Mouse (Mus musculus) left cerebral cortex, postnatal 4 days (tissue): ENCODE data around the gene Gm5105. TPM values are rescaled to one million over a fixed set of nuclear protein-coding genes. Genes with fewer than 3 reads are reported as not detected.

ENCODE experiments used
- DNase-seq: peaks from one replicate; pipeline ENCODE4 v3.0.0-alpha.2; 2022
- intact Hi-C: fragments of 180-260 bp; cut with DNase I; formaldehyde crosslinking; loops from one replicate; pipeline ENCODE4 v1.15.1; 2025
- total RNA-seq, 2 experiments: library from RNA; stranded (reverse); gene quantifications; 2 replicates each; pipeline ENCODE4 v1.2.3; 2021

The Gm5105 gene
- not detected for total RNA-seq

DNA sequence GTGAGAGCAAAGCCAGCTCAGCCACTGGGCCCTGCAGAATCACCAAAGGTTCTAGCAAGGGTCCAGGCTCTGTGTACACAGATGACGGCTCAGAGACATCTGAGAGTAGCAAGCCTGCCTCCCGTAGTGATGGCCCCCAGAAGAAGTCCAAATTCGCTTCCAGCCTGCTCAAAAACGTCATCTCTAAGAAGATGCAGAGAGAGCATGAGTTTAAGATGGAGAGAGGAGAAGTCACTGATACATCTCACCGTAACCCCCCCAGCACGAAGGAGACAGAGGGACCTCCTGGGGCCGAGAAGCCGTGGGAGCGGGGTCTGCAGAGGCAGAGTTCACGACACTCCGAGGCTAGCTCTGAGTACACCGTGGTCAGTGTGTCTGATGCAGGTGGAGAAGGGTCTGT, at the start of gene Gm5105:
Gene Gm5105, minus strand, starts transcription at position 101 of the 400 bp plus-strand sequence.
- no peak for DNase-seq
- intact Hi-C loops: no loop called here

DNA sequence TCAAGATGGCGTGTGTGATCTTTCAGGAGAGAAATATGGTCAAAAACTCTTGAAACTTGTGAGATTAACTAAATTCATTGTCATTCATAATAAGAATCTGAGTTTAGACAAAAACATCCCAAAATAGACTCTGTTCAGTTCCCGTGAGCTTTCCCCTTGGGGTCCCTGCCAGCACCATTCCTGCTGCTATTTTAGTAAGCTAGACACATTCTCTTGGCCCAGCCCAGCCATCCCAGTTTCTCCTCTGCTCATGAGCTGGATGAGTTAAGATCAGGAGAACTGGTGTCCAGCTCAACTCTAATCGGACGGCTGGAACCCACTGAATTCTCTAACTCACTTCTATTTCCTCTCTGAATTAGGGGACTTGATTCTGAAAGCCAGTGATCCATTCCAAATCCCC, 49.7 kb upstream of the Gm5105 start:
- intact Hi-C loops: no loop called here
- DNase-seq: no peak

DNA sequence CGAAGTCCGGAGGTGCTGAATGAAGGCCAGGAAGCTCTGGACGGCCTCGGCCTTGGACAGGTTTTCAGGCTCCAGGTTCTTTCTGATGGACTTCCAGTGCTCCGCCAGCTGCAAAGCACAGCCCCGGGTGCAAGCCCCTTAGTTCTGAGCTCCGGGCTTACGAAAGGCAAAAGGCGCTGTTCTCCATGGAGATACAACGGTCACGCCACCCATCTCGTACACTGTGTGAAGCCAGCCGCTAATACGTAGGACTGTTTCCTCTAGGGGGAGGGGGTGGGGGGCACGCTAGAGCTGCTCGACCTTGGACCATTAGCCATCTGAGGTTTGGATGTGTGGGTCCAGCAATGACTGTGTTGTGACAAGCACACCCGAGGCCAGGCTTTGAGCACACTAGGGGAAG, 46.9 kb upstream of the Gm5105 start:
- DNase-seq: no peak

DNA sequence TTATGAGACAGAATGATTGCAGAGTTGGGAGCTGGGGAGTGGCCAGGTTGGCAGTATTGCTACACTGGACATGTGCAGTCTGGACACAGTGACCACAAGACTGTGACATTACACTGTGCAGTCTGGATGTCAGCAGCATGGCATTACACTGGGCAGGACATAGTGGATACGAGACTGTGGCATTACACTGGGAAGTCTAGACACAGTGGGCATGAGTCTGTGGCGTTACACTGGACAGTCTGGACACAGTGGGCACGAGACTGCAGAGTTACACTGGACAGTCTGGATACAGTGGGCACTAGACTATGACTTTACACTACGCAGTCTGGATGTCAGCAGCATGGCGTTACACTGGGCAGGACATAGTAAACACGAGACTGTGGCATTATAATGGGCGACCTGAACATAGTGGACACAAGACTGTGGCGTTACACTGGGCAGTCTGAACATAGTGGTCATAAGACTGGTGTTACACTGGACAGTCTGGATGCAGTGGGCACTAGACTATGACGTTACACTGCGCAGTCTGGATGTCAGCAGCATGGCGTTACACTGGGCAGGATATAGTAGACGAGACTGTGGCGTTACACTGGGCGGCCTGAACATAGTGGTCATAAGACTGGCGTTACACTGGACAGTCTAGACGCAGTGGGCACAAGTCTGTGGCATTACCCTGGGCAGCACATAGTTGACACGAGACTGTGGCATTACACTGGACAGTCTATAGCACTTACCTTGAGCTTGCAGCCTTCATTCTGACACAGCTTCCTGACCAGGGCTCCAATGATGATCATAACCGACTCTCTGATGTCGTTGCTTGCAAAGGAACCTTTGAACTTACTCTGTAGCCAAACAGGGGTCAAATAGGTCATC, 44.0 kb upstream of the Gm5105 start:
- DNase-seq: no peak
- intact Hi-C loops: no loop called here

More for the DNA sequence above, 46.9 kb upstream of the Gm5105 start:
- intact Hi-C loops: no loop called here

DNA sequence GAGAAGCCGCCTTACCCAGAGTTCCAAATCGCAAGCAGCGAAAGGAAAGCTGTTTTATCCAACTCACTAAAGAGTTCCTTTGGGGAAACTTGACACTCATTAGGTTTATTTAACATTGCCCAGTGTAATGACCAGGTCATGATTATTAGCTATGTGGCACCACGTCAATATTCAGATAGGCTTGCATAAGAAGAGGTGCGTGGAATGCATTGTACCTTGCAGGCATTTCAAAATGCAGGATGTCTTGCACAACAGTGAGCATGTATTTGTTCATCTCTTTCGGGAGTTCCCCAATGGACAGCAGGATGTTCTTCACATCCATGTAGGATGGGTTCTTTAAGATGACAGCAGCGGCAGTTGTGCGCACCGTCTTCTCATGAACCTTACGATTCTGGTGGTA, 39.7 kb upstream of the Gm5105 start:
- intact Hi-C loops: no loop called here
- DNase-seq: no peak

DNA sequence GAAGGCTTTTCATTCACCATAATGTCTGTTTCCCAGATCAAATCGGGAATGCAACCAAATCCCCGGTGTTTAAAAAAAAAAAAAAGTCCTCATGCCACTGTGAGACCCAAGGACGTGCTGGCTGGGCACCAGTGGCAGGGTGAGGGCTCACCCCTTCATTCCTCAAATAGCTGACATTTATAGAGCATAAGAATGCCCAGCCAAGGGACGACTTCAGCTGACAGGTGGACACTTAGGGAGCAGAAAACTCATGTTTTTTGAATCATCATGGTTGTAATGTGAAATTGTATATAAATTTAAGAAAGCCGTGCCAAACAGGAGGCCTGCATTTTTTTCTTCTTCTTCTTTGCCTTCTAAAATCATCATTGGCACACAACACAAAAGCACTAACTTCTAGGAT, 37.9 kb upstream of the Gm5105 start:
- no peak for DNase-seq
- intact Hi-C loops: no loop called here

DNA sequence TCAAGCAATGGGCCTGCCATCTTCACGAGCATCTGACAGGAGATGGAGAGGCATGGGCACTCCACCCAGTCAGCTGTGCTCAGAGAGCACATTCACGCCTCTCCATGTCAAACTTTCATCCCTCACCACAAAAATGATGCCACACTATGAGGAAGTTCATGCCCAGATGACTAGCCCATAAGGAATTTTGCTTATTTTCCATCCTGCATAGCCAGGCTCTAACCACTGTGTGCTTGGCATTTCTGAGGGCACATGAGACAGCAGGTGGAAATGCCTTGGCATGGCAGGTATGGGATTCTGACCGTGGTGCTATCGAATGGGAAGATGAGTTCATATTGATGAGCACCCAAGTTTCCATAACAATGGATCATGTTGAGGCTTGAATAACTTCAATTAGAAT, 36.5 kb upstream of the Gm5105 start:
- intact Hi-C loops: no loop called here
- DNase-seq: no peak

DNA sequence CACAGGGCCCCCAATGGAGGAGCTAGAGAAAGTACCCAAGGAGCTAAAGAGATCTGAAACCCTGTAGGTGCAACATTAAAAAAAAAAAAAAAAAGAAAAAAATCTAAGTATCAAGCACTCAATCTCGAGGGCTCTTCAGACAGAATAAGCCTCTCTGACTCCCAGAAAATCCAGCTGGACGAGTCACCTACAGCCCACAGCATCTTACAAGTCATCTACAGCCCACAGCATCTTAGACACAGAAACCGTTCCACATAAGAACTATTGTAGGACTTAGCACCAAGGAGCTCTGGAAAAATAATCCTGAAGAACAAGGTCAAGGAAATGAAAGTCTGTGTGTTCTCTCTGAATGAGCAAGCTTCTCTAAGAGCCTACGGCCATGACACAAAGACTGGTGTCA, 34.7 kb upstream of the Gm5105 start:
- DNase-seq: no peak
- intact Hi-C loops: no loop called here

DNA sequence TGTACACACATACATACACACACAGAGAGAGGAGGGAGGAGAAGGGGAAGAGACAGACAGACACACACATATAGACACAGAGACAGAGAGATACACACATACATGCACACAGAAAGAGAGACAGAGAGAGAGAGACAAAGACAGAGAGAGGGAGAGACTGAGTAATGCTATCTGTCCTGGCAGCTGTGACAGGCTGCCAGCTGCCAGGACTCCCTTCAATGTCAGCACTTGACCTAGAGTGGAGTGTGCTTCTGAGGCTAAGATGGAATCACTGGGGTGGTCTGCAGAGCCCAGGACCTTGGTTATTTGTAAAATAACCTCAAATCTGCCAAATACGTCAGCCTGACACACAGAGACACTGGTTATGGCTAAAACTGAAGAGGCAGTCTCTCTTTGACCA, 30.5 kb upstream of the Gm5105 start:
- DNase-seq: no peak
- intact Hi-C loops: no loop called here

DNA sequence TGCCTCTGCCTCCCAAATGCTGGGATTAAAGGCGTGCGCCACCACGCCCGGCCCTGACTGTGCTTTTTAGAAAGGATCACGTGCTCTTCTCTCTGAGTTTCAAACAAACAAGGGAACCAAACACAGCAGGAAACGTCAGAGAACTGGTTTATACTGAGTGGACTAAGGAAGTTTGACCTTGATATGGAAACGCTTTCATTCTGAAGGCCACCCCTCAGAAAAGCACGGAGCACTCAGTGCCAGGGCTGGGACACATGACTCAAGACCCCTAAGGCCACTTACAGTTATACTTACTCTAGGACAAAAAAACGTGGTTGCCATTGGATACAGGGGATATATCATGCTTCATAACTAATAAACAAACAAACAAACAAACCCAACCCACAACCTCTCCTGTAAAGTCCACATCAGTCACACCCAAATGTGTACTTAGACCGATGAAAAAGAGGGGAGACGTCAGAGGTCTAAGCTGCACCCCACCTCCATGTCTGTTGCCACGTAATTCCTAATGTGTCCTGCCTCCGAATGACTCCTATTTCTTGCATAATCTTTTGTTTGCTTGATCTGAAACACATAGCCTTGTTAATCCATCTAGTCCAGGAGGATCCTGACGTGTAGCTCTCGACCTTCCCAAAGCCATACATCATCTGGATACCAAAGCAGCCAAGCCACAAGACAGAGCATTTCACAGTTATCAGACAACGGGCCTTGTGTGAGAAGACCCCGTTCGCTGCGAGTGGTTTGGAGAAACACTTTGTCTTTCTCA, 29.3 kb upstream of the Gm5105 start:
- intact Hi-C loops: no loop called here
- DNase-seq: no peak

DNA sequence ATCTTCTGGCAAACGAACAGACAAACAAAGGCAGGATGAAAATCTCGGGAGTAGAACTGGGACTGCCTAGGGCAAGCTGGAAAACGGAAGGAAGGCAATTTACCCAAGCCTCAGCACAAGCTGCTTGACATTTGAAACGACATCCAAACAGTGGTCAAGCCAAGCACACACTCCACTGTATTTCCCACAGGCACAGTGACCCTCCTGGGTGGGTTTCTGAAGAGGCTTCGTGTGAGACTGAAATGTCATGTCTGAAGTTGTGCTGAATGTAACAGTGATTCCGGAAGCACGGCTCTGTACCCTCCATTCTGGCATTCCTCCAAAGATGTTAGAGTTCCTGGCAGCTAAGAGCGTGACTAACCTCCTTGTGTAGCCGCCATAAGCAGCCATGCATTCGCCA, 28.5 kb upstream of the Gm5105 start:
- intact Hi-C loops: no loop called here
- DNase-seq: peak; percentile 54

DNA sequence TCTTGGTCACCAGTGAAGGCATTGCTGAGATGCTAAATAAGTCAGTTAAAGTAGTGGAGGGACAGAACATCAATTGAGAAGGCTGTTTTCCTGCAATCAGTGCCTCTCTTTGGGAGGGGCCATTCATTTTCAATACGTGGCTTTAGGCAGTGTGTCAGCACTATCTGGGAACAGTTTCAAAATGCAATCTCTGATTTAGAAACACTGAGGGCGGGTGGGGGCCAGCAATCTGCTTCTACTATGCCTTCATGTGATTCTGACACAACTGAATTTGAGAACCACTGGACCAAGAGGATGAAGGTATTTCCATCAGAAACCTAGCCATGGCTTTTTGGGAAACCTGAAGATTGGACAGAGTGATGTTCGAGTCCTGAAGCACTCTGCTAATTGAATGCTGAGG, 28.1 kb upstream of the Gm5105 start:
- no peak for DNase-seq
- intact Hi-C loops: no loop called here

DNA sequence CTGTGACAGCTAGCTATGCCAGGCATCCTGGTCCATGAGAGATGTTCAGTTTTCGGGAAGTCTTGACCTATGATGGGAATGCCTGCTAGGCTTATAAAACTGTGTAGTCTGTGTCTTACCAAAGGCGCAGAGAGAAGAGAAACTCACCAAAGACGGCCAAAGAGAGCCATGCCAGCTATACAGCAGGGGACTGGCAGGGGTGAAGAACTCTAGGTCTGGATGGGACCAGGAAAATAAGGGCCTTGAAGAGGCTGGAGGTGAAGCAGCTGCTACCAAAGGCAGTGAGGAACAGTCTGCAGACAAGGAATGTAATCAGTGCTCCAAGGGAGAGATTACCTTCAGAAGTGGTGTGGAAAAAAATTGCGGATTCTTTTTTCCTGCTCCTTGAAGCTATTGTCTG, 16.7 kb upstream of the Gm5105 start:
- DNase-seq: no peak
- intact Hi-C loops: no loop called here

DNA sequence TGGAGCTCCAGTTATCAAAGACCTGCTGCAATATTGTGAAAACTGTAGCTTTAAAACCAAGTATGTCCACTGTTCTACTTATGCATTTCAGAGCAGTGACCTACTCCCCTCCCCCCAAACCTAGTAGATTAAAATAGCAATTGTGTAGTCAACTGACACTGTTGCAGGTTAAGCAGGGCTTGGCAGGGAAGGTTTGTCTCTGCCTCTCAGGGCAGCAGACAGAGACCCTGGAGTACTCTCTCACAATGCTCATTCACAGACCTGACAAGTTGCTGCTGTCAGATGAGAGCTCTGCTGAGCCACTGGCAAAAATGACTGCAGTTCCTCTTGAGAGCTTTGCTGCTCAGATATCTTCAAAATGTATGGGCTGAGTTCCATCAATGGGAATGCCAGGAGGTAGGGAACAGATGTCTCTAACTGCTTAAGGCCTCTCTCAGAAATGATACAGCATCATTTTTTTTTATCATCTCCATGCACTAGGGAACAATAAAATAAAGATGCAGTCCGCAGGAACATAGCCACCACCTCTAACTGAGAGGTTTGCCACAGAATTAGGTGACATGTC, 16.0 kb upstream of the Gm5105 start:
- intact Hi-C loops: no loop called here
- no peak for DNase-seq

DNA sequence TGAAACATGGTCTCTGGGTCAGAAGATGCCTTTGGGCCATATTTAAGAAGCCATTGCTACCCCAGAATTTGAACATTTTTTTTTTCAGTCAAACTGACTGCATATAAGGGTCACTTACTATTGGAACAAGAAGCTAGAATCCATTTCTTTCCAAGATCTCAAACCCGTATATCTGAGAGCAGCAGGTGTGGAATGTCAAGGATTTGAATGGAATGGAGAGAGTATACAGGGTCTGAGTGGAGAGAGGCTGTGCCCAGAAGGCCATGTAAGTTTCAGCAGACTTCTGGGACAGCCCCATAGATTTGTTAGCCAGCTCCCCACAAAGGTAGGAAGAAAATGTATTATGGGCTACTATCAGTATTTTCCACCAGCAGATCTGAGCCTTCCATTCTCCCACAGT, 11.5 kb upstream of the Gm5105 start:
- DNase-seq: no peak
- intact Hi-C loops: no loop called here

DNA sequence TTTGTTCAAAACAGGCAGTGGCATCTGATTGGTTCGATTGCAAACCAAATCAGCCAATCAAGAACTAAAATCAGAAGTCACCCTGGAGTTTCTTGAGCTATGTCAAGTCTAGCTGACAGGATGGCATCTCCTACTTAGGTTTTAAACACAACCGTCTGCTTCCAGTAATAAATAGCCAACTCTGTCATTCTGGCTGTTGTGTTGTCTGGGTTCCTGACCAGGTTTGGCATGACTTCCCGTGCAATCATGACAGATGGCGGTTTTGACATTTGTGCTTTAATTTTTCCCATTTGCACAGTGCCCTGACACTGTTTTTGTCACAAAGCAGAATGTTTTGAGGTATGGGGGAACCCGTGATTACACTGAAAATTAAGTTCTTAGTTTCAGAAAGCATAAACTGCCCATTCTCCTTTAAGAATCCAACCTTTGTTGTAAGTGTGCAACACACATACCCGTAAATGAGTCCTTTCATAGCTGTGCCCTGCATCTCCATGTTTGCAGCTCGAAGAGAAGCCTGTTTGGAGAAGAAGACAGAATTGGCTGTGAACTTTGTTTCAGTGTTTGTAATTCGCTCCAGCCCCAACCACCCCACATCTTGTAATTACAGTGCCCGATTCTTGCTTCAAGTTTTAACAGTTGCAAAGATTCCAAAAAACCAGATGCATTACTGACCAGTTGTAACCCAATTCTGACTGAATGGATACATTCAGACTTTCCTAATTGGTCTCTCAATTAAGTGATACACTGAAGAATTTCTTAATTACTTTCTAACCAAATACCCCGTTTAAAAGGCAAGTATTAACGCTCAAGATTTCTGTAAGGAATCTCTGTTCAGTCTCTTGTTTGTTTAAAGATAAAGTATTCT, 10.5 kb upstream of the Gm5105 start:
- no peak for DNase-seq
- intact Hi-C loops: no loop called here

DNA sequence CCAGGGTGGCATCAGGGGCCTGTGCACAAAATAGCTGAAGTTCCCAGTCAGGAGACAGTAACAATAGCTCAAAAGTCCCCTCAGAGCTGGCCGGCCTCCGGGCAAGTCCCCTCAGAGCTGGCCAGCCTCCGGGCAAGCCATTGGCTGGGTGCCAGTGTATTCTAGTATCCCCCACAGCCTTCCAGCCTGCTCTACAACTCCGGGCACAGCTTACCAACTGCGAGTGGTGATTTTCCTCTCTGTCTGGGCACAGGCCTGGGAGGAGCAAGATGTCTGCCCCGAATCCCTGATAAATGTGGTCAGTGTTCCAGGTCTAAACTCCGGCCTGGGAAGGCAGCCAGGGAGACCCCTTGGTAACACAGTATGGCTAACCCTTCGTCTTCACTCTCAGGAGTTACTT, 8.0 kb upstream of the Gm5105 start:
- intact Hi-C loops: no loop called here
- DNase-seq: peak; percentile 89

DNA sequence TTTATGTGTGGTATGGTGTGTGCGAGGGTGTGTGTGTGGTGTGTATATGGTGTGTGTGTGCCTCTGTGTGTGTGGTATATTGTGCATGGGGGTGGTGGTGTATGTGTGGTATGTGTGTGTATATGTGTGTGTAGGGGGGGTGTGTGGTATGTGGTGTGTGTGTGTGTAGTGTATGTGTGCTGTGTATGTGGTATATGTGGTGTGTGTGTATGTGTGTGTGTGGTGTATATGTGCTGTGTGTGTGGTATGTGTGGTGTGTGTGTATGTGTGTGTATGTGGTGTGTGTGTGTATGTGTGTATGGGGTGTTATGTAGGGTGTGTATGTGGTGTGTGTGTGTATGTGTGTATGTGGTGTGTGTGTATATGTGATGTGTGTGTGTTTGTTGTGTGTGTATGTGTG, 7.0 kb upstream of the Gm5105 start:
- no peak for DNase-seq
- intact Hi-C loops: no loop called here

DNA sequence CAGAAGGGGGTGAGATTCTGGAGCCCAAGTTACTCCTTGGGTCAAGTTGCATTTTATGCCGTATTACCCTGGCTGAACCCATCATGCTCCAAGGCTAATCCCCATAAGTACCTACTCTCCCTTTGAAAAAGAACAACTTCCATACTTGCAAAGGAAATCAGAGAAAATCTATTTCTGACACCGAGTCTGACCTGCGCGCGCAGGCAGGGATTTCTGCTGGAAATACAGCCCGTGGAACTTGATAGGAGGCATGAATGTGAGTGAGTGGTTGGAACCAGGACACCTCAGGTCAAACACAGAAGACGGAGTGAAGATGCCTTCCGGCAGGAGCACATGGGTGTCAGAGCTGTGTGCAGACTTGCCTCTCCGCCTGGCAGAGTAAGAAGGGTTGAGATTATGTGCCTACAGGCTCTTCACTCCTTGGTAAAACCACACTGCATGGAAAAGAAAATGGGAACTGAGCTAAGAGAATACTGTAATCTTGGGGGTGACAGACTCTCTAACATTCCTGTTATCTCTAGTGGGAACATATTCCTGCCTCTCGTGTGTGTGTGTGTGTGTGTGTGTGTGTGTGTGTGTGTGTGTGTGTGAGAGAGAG, 4.4 kb upstream of the Gm5105 start:
- intact Hi-C loops: no loop called here
- DNase-seq: no peak

DNA sequence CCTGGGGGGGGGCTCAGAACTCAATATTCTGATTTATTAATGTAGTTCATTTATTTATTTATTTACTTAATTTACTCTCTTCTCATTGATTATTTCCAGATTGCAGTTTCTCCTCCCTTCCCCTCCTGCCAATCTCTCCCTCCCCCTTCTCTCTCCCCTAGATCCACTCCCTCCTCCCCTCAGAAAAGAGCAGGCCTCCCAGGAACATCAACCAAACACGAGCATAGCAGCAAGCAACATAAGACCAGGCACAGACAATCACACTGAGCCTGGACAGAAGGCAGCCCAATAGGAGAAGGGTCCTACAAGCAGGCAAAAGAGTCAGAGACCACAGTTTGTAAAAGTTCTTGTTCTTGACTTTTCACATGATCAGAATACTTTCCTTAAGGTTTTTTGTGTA, 3.8 kb upstream of the Gm5105 start:
- no peak for DNase-seq
- intact Hi-C loops: no loop called here
